Mouse (Mus musculus): Measurements from ENCODE around the gene Tctex1d2. TPM values are rescaled to one million over a fixed set of nuclear protein-coding genes. Genes with fewer than 3 reads are reported as not detected.

The Tctex1d2 gene
- polyA plus RNA-seq, 1 experiment from 2014 or later: 31.9 TPM

DNA sequence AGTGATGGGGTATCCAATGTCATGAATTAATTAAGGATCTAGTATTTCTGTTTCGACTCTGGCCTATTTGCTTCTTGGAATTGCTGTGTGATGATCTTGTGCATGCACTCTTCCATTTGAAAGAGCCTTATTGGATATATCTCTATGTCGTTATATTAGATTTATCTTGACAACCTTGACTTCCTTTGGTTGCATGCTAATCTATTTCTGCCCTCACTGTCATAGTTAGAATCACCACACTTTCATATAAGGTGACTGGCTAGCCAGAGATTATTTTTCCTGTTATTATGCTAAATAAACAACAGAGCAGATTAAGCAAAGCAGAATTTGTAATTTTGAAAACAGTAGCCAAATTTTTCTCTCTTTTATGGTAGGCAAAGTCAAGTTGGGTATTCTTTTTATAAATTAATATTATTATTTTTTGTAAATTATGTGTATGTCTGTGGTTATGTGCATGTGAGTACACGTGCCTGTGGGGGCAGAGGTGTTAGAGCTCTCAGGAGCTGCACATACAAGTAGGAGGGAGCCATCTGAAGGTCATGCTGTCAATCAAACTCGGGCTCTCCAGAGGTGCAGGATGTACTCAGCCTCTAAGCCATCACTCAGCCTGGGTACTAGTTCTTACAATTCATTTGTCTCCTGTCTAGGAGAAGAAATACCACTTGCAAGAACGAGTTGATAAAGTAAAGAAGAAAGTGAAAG is 50.1 kb downstream of the Tctex1d2 start:
- Histone ChIP-seq H3K27ac (no peak overlapping the region), H3K4me2 (no peak overlapping the region), H3K4me3 (replicated peaks) (no peak overlapping the region), H3K27me3 (no peaks in the 10 kb centered on the region), H3K4me1 (replicated peaks) (no peaks in the 10 kb centered on the region), H3K9ac (replicated peaks) (no peak overlapping the region), H3K36me3 (peaks cover 49% of the 10 kb centered on the region), H3K9me3 (no peaks in the 10 kb centered on the region)
- WGBS: 76% methylated on average over 5 of the region's 5 CpGs
- ATAC-seq (ENCODE audit: insufficient number of reproducible peaks, insufficient read depth, low FRiP score, low TSS enrichment, low read depth): no peak

DNA sequence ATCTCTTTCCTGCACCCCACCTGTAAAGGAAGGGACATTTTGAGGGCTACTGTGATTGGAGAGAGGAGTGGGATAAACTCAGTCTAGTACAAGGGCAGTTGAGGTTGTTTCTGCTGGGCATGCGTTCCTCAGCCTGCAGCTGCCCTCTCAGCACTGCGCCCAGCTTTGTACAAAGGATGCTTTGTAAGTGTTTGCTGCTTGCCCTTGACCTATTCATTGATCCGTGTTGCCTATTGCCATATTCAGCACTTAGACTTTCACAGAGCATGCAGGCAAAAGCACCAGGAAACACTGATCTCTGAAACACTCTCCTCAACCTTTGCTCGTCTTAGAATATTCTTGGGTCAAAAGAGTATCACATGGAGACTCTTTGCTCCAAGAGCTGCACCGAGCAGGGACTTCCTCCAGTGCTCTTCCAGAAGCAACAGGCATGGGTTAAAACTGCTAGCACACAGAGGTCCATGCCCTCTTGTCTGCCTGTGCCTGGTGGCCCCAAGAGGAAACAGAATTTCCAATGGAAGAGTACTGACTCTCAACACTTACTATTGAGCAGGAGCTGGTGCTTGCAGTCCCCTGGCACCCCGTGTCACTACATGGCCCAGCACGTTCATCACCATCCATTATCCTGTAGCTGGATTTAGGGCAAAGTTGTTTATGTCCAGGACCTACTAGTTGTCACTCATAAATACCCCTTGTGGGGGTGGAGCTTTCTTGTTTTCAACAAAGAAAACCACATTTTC is 52.9 kb downstream of the Tctex1d2 start:
- peaks cover 42% of the 10 kb centered on the region for H3K36me3 ChIP-seq
- H3K9me3 ChIP-seq: no peaks in the 10 kb centered on the region
- H3K27ac ChIP-seq: no peak overlapping the region
- H3K9ac ChIP-seq (replicated peaks): no peak overlapping the region
- no peak for ATAC-seq (ENCODE audit: insufficient number of reproducible peaks, insufficient read depth, low FRiP score, low TSS enrichment, low read depth)
- no peak overlapping the region for H3K4me3 ChIP-seq (replicated peaks)
- no peak overlapping the region for H3K4me2 ChIP-seq
- H3K4me1 ChIP-seq (replicated peaks): 0 out of 2 replicates have a peak, but pooled peaks cover 2% of the 10 kb centered on the region
- WGBS: 87% methylated on average over 7 of the region's 7 CpGs
- H3K27me3 ChIP-seq: no peaks in the 10 kb centered on the region

DNA sequence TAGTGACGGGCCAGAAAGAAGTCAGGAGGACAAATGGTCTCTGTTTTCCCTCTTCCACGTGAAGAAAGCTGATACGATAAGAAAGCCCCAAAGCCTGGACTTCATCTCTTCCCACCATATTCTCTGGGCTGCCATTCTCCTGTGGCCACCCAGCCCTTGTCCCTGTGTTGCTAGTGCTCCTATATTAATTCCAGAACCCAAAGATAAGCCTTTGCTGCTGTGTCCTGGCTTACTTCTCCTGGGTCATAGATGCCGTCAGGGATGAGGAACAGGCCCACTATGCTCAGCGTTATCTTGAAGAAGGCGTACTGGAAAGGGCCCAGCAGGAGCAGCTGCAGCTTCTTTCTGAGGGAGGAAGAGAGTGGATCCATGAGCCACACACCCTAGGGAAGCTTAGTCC is 57.8 kb downstream of the Tctex1d2 start:
- H3K27ac ChIP-seq: no peak overlapping the region
- peaks cover 4% of the 10 kb centered on the region for H3K36me3 ChIP-seq
- no peak overlapping the region for H3K4me3 ChIP-seq (replicated peaks)

More for the DNA sequence above, 57.8 kb downstream of the Tctex1d2 start:
- H3K9ac ChIP-seq (replicated peaks): no peak overlapping the region
- no peaks in the 10 kb centered on the region for H3K27me3 ChIP-seq
- 0 out of 2 replicates have a peak, but pooled peaks cover 2% of the 10 kb centered on the region for H3K4me1 ChIP-seq (replicated peaks)
- WGBS: 79% methylated on average over 6 of the region's 6 CpGs
- H3K4me2 ChIP-seq: no peak overlapping the region
- H3K9me3 ChIP-seq: no peaks in the 10 kb centered on the region
- ATAC-seq (ENCODE audit: insufficient number of reproducible peaks, insufficient read depth, low FRiP score, low TSS enrichment, low read depth): no peak

Other genes starting within 250 kb of the Tctex1d2 start
- not detected in 2 replicates for gene Bex6, start 239.9 kb upstream of the Tctex1d2 start, polyA plus RNA-seq (2016; fragmentation: Nextera tagmentation; extraction: Ambion mirVana)
- 20.1 and 23.9 TPM in 2 replicates for gene Fbxo45, start 172.5 kb upstream of the Tctex1d2 start, polyA plus RNA-seq (2016; fragmentation: Nextera tagmentation; extraction: Ambion mirVana)
- 18.4 and 19.0 TPM in 2 replicates for gene Wdr53, start 172.5 kb upstream of the Tctex1d2 start, polyA plus RNA-seq (2016; fragmentation: Nextera tagmentation; extraction: Ambion mirVana)
- gene Smco1, start 148.2 kb upstream of the Tctex1d2 start, polyA plus RNA-seq (2016; fragmentation: Nextera tagmentation; extraction: Ambion mirVana): not detected in 2 replicates
- 35.7 and 39.7 TPM in 2 replicates for gene Rnf168, start 142.2 kb upstream of the Tctex1d2 start, polyA plus RNA-seq (2016; fragmentation: Nextera tagmentation; extraction: Ambion mirVana)
- 34.6 and 34.8 TPM in 2 replicates for gene Ubxn7, start 87.4 kb upstream of the Tctex1d2 start, polyA plus RNA-seq (2016; fragmentation: Nextera tagmentation; extraction: Ambion mirVana)
- not detected in 2 replicates for gene Tm4sf19, start 19.2 kb upstream of the Tctex1d2 start, polyA plus RNA-seq (2016; fragmentation: Nextera tagmentation; extraction: Ambion mirVana)
- 35.2 and 37.4 TPM in 2 replicates for gene Pcyt1a, start 11.2 kb downstream of the Tctex1d2 start, polyA plus RNA-seq (2016; fragmentation: Nextera tagmentation; extraction: Ambion mirVana)
- gene Slc51a, start 68.2 kb downstream of the Tctex1d2 start, polyA plus RNA-seq (2016; fragmentation: Nextera tagmentation; extraction: Ambion mirVana): 0.31 and 0.38 TPM in 2 replicates
- not detected in 2 replicates for gene Zdhhc19, start 76.6 kb downstream of the Tctex1d2 start, polyA plus RNA-seq (2016; fragmentation: Nextera tagmentation; extraction: Ambion mirVana)
- gene Tfrc, start 189.2 kb downstream of the Tctex1d2 start, polyA plus RNA-seq (2016; fragmentation: Nextera tagmentation; extraction: Ambion mirVana): 40.7 and 43.9 TPM in 2 replicates
- 11.9 and 12.0 TPM in 2 replicates for gene Tnk2, start 224.2 kb downstream of the Tctex1d2 start, polyA plus RNA-seq (2016; fragmentation: Nextera tagmentation; extraction: Ambion mirVana)